Mouse (Mus musculus): ENCODE measurements around the gene Dock9.

- no peak for TF ChIP-seq CTCF (IDR thresholded peaks at IDR 0.05; ENCODE audit: low read depth, low read length)
- no peak for TF ChIP-seq POLR2A (IDR thresholded peaks at IDR 0.05; ENCODE audit: borderline replicate concordance, low read depth, low read length)
Observed at GRCm38 (mm10) chr14:121786900-121787299, 10.7 kb downstream of the Dock9 start.
